Mouse (Mus musculus) ovary, adult 10 weeks (tissue): ENCODE data around the gene Gdf10. TPM values are rescaled to one million over a fixed set of nuclear protein-coding genes. Genes with fewer than 3 reads are reported as not detected.

Experiments
- polyA plus RNA-seq: library from polyadenylated mRNA; stranded (reverse); fragments of 350-450 nt; fragmentation: Illumina TruSeq; extraction: RNeasy Lipid Tissue Mini Kit (QIAGEN cat#74804); gene quantifications from one replicate; pipeline ENCODE4 v1.2.3, GENCODE M21; 2014

Gdf10 gene
- polyA plus RNA-seq = 6.8 TPM

GRCm38 (mm10) chr14:33923168-33924070 is at the start of gene Gdf10:
Gene Gdf10, plus strand, starts transcription at chr14:33923587.

DNA sequence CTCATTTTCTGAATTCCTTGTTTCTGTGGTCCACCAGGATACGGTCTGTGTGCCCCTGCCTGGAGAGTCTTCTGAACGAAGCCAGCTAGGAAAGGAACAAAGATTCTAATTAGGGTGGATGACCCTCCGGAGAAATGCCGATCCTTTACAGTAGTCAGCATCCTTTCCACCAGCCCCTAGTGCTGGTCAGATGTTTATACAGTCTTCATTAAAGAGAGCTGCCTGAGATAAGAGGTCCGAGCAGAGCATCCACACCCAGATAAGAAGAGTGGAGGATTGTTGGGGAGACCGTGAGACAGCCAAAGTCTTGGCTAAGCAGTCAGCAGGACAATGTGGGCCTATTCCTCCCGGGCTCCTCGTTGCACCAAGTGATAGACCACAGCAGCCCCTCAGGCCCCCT is 17.4 kb downstream of the Gdf10 start, which contains the start of gene Gdf2:
Gene Gdf2 (plus strand): TSS at position 301 of the 400 bp plus-strand sequence.

GRCm38 (mm10) chr14:33953761-33954160 is 30.4 kb downstream of the Gdf10 start, which contains the start of gene Rbp3:
Gene Rbp3, plus strand, starts transcription at chr14:33954003.

GRCm38 (mm10) chr14:33978604-33979059 is 55.2 kb downstream of the Gdf10 start, which contains the start of gene Zfp488:
Gene Zfp488, minus strand, starts transcription at chr14:33978764.

Other genes with a start within 250 kb of the Gdf10 start
- gene Gdf2, start 17.5 kb downstream of the Gdf10 start, polyA plus RNA-seq = not detected
- 0.09 TPM for gene Rbp3, start 30.4 kb downstream of the Gdf10 start, polyA plus RNA-seq
- gene Zfp488, start 55.2 kb downstream of the Gdf10 start, polyA plus RNA-seq = not detected
- not detected for gene Gm30083, start 91.6 kb downstream of the Gdf10 start, polyA plus RNA-seq
- gene Gm5460, start 93.2 kb downstream of the Gdf10 start, polyA plus RNA-seq = not detected
- not detected for gene Antxrl, start 129.1 kb downstream of the Gdf10 start, polyA plus RNA-seq
- gene Anxa8, start 162.4 kb downstream of the Gdf10 start, polyA plus RNA-seq = 3.6 TPM
- gene A630023A22Rik, start 179.2 kb downstream of the Gdf10 start, polyA plus RNA-seq = not detected
- not detected for gene Npy4r, start 228.9 kb downstream of the Gdf10 start, polyA plus RNA-seq